Mouse (Mus musculus): Measurements from ENCODE around the gene Zbtb20. TPM values are rescaled to one million over a fixed set of nuclear protein-coding genes. Genes with fewer than 3 reads are reported as not detected.

Zbtb20 gene
- total RNA-seq (2022), result 100 to 1,000 TPM; 154 to 246 (median 184) TPM

DNA sequence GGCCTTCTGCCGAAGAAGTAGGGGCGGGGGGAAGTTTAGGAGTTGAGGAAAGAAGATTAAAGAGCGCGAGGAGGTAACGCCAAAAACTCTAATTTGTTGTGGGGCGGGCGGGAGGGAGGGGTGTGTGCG lies at the start of gene Zbtb20:
Gene Zbtb20, plus strand, starts transcription at position 30 of the 129 bp plus-strand sequence.
- DNase-seq, result no peak

DNA sequence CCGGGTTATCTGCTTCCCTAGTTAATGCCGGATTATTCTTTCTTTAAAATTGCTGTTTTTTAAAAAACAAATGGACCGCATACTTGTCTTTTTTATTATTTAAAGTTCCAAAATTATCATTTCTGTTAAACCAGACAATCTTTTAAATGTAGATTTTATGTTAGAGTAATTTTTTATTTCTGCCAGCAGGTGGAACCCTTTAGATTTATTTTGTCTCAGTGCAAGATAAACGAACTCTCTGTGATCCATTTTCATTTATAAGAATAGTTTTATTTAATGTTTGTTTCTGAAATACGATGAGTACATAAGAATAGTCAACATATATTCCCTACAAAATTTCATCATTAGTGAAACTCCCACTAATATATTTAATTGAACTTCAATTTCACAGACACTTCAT lies 39.7 kb upstream of the Zbtb20 start:
- no peak for DNase-seq

DNA sequence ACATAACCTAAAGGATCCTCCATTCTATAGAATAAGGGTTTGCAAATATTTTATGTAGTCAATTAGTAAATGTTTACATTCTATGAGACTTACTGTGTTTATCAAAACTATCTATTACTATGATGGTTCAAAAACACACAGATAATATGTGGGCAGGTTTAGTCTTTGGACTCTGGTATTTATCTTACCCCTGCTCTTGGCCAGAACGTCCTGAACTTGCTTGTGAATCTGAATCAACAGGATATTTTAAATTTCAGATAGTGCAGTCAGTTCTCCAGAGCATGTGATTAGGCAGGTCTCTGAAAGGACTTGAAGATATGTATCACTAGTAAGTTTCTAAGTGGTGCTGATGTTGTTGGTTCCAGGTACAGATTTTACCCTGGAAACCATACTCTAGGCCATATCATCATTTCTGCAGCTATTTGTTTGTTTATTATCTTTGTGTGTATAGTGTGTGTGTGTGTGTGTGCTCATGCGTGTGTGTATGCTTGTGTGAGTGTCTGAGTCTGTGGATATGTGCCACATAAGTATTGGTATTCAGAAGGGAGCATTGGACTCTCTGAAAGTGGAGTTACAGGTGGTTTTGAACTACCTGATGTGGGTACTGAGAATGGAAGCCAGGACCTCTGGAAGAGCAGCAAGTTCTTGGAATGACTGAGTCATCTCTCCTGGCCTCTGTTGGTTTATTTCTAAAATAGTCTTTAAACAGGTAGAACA lies 39.1 kb upstream of the Zbtb20 start:
- DNase-seq, result no peak

DNA sequence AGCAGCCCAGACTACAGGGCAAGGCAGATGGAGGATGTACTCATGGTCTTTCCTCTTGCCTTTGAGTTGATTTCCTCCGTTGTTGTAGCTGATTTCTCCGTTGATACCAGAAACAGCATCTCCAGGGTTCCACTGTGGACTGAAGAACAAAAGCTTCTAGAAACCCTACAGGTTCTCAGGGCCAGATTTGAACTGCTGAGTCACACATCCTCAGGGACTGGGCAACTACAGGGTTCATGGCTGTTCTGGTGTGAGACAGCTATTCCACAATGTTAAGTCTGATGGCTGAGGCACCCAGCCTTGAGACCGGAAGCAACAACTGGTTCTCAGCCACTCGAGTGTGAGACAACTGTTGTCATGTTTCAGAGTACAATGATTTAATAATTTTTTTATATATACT lies 37.5 kb upstream of the Zbtb20 start:
- peak; percentile 19 for DNase-seq

DNA sequence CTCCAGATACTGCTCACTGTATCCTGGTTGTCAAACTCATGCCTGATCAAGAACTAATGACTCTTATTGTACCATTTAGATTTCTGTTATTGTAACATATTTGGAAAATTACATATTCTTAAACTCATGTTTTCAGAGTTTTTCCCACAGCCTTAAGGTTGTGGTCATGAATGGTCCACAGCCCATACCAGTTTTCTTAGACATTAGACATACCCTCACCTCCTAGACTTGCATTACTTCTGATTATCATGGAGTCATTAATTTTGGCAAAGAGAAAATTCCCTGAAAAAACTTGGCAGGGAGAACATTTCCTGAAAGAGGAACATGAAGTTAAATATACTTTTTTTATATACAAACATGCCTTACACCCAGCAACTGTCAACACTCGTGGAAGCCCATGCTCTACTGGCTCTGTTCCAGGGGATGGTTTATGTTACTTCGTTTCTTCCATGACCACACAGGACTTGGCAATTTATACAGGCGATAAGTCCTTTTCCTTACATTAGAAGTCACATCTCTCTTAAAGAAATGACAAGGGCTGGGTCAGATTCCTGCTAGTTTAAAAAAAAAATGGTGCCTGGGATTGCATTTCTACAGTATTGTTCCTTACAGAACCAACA lies 18.0 kb upstream of the Zbtb20 start:
- DNase-seq, result no peak

DNA sequence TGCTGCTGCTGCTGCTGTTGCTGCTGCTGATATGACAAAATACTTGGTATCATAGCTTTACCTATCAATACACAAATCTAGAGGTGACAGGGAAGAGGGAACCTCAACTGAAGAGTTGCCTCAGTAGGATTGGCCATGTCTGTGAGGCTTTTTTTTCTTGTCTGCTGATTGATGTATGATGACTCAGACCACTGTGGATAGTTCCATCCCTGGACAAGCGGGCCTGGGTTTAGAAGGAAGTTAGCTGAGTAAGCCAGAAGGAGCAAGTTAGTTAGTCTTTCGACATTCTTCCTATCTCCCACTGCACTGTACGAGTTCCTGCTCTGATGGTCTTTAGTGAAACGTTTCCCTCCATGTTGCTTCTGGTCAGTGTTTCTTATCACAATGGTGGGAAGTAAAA lies 16.4 kb upstream of the Zbtb20 start:
- DNase-seq, result no peak

DNA sequence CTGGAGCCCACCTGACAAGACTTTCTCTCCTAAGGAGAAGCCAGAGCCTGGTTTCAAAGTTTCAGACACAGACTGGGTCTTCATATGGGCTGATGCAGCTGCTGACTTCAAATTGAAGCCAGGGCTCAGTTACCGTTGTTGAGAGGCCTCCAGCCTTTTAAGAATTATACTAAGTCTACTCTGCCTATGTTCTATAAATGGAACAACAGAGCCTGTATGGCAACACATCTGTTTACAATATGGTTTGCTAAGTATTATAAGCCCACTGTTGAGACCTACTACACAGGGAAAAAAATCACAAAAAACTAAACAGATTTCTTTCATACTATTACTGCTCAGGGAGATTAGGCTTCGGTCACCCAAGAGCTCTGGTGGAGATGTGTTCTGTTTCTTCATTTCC lies 12.4 kb upstream of the Zbtb20 start:
- no peak for DNase-seq

DNA sequence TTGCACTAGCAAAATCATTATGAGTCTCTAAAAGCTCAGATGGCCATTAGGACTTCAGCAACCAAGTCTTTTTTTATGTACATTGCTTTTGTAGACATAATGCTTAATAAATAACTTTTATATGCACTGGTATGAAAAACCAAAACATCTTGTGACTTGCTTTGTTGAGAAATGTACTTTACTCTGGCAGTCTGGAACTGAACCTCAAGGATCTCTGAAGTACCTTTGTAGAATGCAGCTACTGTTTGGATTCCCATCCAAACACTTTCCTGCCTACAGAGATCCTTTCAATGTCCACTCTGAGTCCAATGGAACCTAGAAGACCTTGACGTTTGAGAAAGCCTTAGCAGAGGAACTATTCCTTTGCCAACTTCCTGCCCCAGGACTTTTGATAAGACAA lies 9.6 kb upstream of the Zbtb20 start:
- no peak for DNase-seq

DNA sequence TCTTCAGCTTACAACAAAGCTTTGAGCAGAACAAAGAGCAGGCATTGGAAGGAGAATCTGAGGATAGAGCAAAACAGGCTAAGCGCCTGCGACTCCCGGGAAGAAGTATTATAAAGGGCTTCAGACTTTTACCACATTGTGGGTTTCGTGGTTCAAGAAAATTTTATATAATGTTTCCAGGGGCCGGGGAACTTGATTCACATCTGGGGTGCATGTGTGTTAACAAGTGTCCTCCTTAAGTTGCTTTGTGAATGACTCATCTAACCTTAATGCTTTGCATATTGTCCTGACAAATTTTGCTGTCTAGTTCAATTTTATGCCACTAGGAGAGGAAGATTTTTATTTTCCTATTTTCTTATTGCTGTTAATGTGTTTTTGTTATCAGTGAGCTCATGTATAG lies 3.6 kb upstream of the Zbtb20 start:
- no peak for DNase-seq

DNA sequence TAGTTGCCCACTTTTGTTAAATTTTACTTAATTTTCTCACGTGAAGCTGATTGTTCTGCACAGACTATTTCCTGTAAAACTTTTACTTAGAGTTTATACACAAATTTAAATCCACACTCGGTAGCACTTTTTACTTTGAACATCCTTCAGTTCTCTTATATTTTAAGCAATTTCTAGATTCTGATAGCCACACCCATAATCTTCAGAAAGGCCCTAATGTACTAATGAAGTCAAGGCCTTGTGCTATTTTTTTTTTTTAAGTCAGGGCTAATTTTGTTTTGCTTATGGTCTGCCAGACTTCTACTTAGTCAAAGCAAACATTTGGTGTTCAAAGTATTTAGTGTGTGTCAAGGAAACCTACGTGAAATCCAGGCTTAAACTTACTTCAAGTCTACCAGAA lies 1.7 kb upstream of the Zbtb20 start:
- no peak for DNase-seq

DNA sequence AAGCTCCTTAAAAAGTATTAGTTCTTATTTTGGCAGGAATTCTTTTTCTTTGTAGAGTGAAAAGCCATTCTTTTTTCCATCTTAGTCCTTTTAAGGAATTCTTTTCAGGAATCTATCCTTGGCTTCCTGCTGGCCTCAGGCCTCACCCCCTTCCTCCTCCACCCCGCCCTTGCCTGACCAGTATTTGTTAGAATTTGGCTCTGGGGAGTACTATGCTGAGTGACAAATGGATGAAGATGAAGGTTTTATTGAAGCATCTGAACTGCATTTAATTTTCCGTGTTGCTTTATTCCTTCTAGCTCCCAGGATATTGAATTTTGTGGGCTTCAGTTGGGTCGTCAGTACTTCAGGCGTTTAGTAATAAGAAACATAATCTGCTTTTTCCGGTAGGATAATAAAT lies 1.2 kb upstream of the Zbtb20 start:
- peak; percentile 41 for DNase-seq

DNA sequence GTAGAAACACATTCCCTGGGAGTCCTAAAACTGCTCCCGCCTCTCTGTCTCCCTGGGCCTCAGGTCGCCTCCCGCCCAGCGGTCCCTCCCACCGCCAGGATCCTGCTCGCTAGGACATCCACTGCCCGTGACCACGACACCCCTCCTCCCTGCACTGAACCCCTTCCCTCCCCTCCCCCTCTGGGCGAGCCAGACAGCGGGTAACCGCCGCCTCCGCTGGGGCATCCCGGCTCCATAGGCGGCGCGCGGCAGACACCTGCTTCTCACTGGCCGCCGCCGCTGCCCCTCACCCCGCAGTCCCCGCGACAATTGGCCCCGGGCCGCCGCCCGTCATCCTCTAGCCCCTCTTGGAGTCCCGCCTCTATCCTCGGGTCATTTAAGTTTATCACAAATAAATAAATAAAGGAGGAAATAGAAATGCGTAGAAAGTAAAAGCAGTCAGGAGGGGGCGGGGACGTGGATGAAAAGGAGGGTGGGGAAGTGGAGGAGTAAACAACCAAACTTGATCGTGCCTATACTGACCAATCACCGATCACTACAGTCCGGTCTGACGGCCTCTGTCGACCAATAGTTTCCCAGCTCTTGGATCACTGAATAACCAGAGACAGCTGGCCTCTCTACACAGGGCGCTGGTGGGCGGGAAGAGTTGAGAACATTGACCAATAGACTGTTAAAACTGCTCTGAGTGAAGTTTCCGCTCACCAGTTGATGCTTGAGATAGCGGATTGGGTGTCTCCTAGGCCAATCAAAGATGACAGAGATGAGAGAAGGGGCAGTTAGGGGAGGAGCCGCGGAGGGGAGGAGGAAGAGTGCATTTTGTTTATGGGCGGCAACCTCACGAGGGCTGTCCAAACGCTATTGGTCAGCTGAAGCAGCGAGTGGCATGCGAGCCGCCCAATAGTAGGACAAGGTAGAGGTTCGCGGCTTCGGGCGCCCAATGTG lies 500 bp upstream of the Zbtb20 start:
- DNase-seq, result peak; percentile 99

DNA sequence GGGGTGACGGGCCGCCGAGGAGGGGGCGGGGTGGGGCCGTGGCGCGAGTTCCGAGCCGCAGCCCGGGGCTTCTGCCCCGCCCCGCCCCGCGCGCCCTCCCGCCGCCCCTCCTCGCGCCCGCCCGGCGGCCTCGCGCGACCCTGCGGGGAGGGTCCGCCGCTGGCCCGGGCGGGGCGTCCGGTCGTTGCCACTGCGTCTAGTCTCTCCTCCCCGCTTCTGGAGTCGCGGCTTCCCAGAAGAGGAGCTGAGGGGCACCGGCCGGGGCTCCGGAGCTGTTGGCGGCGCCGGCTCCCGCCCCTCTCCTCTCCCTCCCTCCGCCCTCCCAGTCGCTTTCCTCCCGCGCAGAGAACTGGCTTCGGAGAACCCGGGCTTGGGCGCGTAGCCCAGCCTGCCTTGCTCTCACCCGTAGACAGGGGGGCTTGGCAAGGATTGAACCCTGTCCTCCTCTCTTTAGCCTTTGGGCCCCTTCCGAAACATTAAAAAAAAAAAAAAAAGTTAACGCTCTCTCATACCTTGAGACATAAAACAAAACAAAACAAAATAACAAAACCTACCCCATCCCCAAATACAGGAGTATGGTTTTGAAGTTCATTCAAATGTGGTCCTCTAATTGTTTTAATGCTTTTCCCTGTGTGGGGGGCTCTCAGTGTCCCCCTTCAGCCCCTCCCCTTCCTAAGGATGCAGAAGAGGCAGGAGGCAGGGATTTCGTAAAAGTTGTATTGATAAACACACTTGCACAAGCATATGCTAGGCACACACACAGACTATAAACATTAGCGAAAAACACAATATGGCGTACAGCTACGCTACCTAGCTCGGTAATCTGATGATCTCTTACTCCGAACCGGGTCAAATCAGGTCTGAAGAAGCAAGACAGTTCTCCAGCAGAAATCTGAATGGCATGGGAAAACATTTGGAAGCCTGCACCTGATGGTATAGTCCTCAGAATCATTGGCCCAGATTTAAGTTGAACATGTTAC lies 630 bp downstream of the Zbtb20 start:
- peak; percentile 71 for DNase-seq

DNA sequence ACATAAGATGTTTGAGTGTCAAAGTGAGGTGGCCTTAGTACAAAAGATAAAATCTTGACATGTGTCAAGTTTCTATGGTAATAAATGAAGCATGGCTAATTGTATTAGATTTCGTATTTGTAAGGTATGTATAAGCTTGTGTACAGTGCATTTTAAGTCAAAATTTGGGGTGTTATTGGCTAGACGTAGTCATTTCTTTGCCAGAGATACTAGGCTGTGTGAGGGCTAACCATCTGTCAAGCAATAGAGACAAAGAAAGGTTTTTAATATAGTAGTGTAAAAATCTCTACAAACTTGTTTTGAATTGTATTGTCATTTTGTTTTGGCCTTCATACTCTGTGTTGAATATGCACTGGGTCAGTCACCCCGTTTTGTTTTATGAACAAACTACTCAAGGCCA lies 4.4 kb downstream of the Zbtb20 start:
- DNase-seq, result no peak

DNA sequence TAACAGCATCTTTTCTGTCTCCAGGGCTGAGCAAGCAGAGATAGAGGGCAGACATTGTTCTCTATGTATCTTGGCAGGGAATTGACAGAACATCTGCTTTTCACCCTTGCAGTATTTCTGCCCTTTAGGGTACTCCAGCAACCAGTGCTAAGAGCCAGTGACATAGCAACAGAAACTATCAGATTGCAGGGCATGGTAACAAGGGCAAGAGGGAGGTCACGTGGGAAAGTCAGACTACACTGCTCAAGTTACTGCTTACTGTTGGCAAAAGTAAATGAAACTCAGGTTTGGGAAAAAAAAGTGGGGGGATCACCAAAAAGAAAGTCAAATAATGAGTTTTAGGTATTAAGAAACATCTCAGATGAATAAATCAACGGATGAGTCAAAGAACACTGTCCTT lies 9.9 kb downstream of the Zbtb20 start:
- DNase-seq, result peak; percentile 47

DNA sequence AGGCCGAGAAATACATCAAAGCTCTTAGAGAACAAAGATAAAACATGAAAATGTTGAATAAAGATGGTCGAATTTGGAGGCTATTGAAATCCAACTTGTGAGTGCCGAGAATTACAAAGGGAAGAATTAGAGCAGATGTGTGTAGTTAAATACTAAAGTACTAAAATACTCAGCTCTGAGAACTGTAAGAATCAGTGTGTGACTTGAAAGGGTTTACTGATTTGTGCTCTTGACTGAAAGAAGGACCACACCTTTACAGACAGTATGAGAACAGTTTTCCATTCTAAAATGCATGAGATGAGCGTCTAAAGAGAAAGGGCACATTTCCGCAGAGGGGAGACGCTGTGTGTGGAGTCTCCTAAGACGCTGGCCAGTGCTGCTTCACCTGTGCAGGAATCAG lies 10.3 kb downstream of the Zbtb20 start:
- DNase-seq, result no peak

DNA sequence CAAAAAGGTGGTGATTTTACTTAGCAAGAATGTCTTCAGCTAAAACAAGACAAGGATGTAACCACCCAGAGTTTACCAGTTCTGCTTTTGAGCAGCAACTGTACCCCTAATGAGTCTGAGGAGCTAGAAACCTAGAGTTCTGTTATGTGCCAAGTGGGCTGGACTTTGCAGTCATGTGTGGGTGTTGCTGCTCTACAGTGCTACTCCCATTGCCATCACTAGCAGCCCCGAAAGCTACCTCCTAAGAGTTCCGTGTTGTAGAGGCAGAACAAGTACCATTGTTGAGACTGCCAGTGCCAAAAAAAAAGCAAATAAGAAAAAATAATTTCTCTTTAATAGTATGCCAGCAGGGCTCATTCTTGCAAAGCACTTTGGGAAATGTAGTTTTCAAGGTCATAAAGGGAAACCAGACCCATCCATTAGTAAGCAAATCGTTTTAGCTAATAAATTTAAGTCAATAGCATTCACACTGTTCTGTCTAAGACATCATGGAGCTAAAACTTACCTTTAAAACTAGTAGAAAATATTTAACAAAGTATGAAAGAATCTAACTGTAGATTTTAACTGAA lies 21.5 kb downstream of the Zbtb20 start:
- no peak for DNase-seq

DNA sequence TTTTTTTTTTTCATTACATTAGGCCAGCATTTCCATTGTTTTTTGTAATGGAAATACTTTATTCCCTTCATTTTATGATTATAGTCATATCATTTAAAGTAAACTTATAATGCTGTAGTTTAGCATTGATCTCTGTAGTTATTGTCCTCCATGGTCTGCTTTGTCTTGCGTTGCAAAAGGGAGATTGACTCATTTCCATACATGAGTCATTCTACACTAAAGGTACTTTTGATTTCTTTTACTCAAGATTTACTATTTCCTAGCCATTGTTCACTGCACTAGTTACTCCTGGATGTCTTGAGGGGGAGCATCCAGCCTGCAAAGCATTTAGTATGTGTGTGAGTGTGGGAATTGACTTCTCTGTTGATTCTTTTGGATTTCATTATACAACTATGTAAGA lies 24.6 kb downstream of the Zbtb20 start:
- DNase-seq, result no peak

DNA sequence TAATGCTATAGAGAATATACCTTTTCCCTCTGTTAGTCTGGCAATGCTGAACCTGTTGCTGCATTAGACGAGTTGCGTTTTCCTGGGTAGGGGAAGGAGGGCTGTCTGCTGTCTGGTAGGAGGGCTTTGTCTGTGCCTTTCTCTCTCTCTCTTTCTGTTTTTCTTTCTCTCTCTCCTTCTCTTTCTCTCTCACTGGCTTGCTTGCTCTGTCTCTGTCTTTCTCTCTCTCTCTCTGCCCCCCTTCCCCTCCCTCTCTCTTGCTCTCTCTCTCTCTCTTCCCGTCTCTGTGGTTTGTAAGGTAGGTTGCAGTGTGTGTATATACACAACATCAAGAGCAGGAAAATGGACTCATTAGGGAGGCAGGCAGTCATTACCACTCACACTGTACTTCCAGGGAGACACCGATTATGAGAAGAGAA lies 31.6 kb downstream of the Zbtb20 start:
- peak; percentile 36 for DNase-seq

DNA sequence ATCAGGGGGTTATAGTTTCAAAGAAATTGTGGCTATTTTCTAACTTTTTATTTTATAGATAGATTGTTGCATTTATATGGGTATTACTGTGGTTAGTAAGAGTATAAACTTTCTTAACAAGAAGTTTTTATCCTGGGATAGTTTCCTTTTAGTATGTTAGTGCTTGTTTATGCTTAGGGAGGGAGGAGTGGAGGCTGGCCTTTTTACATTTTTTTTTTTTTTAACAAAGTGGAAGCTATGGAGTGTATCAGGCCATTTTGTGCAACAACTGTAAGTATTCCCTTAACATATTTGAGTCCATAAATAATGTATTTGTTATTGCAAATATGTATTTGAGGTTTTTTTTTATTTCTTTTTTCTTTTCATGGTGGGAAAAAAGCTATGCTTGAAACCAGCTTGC lies 32.7 kb downstream of the Zbtb20 start:
- no peak for DNase-seq

DNA sequence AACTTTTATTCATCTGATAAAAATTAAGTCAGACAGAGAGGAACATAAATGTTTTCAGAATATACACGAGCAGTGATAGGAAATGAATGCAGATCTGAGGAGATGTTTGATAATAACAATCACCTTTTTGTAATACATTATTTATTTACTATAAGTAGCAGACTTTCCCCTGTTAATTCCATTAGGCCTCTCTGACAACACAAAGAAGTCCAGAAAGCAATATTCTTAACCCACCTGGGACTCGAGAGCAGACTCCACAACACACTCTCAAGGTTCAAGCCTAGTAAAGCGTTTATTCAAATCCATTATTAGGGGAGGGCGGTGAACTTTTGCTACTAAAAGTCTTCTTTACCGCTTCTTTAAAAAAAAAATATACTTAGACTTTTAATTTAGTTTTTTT lies 33.2 kb downstream of the Zbtb20 start:
- DNase-seq, result no peak

DNA sequence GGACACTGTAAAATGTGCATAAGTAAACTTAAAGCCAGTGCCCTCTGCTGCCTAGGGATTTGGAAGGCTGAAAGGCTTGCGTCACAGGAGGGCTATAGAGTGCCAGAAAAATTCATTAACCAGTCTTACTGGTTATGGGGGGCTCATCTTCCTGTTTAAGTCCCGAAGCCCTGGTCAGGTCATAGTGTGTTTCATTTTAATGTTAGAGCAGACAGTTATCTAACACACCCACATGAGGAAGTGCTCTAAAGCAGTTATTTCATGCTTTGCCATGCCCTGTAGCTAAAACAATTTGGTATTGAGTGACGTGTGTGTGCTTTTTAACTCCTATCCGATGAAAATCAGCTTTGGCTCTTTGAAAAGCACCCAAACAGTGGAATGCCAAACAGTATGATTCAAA lies 34.3 kb downstream of the Zbtb20 start:
- no peak for DNase-seq

Measured in adrenal gland, adult 8-10 months (tissue).